Mouse (Mus musculus) urinary bladder, postnatal 14 days (tissue): ENCODE measurements at regions not wholly inside any gene's neighbourhood (a gene's known extent, or its start where the extent isn't known, plus 50 kb on each side); places are given as distances from the start of the nearest gene placed in this dataset.
A peak's percentile ranks its signal among the peaks of the same experiment; 100 is the strongest.

Source experiments
- DNase-seq: peaks from one replicate; pipeline ENCODE4 v3.0.0; 2021; ENCODE audit warnings: low spot score

DNA sequence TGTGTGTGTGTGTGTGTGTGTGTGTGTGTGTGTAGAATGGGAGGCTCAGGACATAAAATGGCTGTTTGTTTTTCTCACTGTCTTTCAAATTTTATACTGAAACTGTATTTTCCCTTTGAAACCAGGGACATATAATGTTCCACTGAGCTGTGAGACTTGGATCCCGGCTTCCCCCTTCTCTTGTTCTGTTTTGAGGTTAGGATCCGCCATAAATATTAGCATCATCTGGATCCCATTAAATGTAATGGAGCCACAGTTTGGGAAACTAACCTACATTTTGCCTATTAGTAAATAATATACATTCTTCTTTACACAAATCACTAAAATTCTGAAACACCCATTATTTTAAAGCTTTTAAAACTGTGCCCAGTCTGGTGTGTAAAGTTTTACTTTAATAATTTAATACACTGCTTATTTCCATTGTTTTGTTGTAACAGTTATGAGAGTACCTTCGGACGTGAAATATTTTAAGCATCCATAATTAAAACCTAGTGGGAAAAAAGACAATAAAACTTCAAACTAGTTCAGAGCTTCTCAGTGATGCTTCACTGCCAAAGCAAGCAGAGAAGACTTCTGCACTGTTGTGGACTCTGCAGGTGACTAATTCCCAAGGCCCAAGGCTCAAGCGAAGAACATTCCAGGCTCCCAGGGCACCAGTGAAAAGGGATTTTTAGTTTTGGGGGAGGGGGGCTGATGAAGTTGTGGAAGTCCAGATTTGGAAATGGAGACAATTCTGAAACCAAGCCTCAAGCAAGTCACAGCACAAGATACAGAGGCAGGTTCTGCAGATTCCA lies 684.9 kb downstream of the Fat4 start:
- no peak for DNase-seq

DNA sequence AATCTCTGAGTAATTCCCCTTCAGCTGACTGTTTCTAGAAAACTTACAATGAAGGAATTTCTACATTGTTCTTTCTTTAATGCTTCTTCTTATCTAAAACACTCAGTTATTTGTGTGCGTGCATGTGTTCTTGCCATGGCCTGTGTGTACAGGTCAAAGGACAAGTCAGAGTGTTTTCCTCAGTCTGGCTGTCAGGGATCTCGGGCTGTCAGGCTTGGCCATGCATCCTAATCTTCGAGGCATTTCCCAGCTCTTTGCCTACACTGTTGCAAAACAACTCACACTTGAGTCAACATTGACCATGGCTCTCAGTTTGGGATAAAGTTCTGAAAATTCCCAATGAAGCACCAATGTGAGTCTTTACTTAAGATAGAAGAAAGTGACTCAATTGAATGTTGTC lies 688.5 kb downstream of the Fat4 start:
- DNase-seq: no peak

DNA sequence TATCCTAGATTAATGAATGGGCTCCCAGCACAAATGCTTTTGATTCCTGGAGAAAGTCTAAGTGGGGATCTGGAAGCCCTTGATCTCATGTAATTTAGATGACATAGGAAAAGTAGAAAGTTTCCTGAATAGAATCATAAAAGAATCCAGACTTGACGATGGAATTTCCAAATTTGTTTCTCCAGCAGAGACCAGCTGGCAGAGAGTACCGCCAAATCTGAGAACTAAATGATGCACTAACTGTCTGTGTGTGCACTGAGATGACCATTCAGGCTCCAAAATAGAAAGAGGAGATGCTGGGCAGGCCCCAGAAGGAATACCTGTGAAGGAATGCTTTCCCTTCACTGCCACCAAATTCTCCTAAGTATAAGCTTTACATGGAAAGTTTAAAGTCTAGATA lies 704.6 kb downstream of the Fat4 start:
- no peak for DNase-seq

DNA sequence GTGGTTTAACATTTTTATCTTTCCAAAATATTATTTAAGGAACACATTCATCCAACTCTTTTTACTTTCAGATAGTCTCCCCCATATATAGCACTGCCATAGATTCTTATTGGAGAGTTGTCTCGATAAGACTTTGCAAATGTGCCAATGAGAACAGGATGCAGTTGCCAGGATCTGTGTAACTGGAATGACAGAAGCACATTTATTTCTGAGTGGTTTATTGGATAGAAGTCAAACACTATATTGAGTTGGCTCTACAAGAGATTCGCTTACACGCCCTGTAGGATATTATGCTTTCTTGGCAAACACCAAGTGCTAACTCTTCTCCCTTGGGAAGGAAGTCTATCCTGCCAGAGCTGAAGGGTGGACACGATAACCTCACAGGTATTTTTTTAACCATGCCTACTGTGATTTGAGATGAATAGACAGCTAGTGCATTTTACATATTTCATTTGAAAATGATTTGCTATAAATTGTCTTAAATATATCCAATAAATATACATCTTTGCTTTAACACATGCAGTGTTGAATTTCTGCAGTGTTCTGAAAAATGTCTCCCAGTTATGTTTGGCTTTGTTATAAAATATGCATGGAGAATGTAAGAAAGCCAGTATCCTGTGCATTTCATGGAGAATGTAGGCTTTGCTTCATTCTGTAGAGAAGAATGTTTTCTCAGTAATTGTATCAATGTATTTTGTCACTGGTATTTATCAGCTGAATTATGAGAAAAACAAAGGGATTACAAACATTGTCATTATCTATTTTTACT lies 705.8 kb downstream of the Fat4 start:
- DNase-seq: no peak

DNA sequence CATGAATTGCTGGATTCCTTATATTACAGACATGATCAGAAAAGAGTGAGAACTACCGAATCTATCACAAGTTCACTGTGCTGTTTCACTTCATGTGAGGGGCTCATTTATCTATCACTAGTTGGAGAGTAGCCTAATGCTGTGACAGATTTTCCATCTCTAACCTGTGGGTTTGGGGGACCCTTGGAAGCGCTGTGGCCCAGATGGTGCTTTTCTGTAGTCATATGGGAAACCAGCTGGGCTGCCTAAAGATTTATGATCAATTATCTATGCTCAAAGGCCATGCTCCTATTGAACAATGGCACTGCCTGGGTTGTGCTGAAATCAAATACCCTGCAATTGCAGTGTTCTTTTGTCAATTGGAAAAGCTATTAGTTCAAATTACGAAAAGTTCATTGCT lies 723.2 kb downstream of the Fat4 start:
- no peak for DNase-seq

DNA sequence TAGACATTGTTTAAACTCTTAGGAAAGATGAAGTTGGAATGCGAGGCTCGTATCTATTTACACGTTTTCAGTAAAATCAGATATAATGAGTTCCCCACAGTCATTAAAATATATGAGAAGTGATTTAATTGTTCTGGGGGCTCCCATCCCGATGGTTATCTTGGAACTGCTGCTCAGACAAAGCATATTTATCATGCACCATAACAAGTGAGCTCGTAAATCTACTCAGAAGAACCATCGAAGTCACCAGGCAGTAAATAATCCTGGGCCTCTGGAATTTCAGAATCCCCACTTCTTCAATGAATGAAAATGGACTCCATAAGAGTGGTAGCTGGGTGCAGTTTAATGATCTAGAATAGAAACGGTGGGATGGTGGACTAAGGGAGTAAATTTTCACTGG lies 725.7 kb downstream of the Fat4 start:
- DNase-seq: no peak

DNA sequence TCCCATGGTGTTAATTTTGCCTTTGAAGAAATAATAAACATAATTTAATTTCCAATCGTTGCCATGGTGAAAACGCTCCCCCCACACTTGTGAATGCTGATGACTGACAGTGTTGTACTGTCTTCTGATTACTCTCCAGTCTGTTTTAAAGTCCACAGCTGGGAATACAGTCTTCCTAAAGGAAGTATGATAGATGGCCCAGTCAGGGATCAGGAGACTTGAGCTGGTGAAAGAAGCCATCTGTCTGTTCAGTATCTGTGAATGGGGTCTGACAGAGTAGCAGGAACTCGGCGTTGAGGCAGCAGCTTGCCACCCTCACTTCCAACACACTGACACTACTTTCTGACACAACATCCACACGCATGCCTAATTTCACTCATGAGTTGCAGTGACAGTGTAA lies 751.2 kb downstream of the Fat4 start:
- DNase-seq: no peak

DNA sequence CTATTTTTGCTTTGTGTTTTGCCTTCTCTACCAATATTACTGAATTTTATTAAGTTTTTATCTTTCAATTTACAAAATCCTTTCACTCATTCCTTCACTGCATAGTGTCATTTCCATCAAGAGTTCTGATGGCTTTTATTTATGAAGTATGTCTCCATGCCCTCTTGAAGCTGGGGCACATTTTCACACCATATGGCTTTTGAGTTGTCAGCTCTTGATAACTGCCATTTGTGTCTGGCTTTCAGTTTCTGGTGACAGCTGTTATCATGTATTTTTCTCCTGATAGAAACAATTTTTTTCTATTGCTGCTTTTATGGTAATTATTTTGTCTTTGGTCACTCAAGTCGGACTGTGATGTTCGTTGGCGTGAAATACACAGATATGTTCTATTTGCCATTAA lies 756.5 kb downstream of the Fat4 start:
- DNase-seq: no peak

DNA sequence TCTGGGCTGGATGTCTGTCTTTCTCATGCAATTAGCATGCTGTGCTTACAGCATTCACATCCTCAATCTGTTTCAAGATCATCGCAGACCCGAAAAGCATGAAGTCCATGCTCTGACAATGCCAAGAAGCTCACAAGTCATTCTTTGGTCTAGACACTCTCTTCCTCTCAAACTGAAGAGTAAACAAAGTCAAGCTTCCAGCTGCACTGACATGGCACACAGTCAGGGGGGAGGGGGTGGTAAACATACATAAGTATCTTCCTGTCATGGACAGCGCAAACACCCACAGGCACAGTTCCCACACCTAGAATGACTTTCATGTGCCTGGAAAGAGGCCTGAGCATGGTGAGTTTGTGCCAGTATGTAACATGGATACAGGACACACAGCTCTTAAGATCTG lies 780.1 kb downstream of the Fat4 start:
- DNase-seq: no peak

DNA sequence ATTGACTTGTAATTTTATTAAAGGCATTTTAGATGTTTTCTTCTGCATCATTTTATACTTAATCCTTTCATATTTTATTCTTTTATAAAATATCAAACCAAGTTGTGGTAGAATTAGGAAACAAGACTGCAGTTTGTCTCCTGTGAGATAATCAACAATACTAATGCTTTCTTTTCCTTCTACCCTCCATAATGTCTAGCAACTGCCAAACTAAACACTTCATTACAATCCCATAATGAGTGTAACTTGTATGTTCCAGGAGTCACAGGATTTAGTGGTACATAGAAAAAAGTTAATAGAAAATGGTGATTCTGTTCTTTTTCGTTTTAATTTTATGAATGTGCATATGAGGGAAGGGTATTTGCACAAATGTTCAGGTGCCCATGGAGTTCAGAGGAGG lies 782.4 kb downstream of the Fat4 start:
- no peak for DNase-seq

DNA sequence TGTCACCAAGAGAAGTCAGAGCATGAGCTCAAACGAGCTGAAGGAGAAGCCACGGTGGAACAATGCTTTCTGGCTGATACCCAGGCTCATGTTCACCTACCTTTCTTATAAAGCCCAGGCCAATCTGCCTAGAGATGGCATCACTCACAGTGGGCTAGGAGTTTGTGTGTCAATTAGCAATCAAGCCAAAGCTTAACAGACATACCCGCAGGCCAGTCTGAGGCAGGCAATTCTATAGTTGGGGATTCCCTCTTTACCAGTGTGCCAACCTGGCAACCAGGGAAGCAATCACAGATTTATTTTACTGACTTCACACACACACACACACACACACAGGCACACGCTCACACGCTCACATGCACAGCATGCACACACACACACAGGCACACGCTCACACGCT lies 787.3 kb downstream of the Fat4 start:
- no peak for DNase-seq

DNA sequence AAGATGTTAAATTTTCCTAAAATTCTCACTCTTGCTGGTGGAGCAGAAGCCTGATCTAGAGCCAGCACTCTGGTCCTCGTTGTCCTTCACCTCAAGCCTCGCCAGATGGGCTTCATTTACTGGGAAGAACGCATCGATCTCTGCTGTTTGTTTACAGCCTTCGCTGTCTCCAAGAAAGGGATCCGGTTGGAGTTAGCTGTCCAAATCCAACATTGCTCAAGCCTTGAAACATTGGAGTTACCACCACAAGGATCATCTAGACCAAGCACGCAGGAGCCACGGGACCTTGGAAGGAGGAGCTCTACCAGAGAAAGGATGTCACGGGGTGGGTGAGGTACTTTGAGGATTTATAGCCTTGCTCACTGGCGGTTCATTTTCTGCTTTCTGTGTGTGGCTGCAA lies 788.2 kb downstream of the Fat4 start:
- DNase-seq: no peak

DNA sequence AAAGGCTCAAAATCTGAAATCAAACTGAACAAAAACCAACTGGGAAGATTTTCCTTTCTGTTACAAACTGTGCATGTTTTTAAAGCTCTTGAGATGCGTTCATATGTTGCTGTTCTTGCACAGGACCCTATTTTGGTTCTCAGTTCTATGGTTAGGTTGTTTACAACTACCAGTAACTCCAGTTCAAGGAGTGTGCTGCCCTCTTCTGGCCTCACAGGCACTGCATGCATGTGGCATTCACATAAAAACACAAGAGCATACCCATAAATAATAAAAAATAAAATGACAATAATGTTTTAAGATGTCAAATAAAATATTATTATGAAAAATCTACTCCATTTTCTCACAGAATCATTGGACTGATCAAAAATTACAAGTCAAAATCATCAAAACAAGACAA lies 818.9 kb downstream of the Fat4 start:
- no peak for DNase-seq

DNA sequence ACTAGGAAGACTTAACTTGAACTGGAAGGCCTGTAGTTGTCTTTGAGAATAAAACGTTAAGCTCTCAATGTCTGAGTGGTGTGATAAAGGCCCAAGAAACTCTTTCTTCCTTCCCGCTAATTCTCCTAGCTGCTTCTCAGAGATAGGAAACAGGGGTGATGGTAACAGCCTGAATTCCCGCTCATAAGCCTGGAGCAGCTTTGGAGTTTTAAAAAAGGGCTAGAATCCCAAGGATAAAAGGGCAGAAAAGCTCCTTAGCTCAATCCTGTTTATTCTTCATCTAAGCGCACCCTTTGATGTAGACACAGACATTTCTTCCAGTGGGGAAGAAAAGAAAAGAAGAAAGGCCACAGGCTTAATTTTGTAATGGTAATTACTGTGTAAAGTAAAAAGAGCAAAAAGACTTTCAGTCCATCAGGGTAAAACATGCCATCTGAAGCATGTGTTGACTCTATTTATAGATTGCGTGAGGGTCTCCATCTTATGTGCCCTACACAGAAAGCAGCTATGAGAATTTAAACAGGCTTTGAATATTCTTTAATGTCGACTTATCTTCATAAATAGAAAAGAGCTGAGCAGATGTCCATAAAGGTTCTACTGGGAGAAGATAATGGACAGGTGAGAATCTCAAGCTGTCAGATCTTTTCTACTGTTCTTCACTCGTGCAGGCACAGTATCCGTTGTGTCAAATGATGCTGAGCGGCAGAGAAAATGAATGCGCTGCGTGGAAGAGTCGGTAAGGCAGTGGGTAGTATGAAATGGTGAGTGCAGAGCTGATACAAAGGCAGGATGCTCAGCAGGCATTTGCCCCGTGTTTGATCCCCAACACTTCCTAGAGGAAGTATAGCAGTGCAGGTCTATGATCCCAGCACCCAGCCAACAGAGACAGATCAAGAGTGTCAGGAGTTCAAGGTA lies 818.0 kb upstream of the Intu start:
- DNase-seq: no peak

DNA sequence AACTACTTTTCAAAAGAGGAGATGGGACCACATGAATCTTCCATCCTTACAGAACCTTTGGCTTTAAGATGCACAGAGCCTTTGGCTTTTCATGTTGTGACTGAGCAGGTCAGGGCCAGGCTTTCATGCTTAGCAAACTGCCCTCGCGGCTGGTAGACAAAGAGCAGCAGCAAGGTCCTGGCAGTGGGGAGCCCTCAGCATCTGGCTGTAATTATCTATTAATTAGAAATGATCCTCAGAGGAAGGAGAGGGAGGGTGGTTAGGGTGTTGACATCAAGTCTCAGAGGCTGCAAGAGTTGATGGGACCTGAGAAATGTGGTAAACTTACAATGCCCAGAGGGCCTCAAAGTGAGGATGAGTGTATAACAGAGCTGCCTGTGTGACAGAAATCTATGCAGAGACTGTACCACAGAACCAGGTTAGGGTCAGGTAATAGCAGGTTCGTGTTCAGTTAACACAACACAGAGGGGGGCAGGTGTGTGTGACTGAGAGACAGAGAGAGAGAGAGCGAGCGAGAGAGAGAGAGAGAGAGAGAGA lies 817.0 kb upstream of the Intu start:
- DNase-seq: no peak

DNA sequence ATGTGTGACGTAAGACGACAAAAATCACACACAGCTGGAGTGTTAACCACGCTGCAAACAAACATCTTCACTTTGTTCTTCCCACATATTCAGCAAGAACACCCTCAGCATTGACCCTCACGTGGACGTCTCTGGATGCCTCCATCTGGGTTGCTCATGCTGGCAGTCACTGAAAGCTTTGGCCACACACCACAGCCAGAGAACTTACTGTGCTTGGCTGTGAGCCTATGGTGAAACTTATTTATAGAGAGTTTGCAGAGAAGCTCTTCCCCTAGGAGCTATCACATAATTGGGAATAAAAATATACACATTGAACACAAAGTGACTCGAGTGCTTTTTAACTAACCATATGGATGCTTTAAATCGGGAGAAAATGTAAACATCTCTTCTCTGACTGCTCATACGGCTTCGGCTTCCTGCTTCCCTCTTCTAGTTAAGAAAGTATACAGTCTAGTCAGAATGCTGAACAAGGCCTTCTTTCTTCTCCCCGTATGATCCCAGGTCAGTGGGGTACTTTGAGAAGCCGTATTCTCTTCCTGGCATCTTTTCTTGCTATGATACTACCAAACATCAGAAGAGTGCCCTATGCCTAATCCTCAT lies 812.0 kb upstream of the Intu start:
- peak; percentile 5 for DNase-seq

DNA sequence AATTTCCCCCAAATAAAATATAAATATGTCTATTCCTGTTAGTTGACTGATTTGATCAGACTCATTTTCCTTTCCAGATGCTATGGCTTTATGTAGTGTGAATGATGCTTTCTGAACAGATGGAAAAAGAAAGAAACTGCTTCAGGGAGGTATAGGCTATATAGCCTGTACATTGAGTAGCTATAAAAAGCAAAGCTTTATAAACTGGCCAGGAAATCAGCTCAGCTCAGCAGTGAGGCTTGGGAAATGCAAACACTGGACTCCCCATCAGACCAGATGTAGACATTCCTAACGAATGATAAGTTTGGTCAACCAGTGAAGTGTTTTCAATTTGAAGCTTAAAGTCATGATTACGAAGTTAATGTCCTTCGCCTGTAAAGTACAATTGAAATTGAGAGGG lies 805.3 kb upstream of the Intu start:
- DNase-seq: no peak

DNA sequence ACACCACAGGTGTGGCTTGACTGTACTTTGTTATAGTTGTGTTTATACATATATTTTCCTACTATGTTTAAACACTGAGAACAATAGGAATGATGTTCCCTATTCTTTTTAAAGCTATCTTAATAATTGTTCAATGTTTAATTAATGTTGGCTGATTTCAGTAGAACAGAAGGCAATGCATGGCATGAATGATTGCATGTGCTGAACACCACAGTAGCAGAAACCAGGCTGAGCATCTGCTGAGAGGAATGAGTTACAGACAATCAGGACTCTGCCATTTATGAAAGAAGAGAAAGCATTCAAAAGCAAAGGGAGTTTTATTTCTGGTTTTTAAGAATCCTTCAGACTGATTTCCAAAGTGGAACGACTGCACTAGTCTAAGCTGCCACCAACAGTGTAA lies 794.4 kb upstream of the Intu start:
- DNase-seq: no peak

DNA sequence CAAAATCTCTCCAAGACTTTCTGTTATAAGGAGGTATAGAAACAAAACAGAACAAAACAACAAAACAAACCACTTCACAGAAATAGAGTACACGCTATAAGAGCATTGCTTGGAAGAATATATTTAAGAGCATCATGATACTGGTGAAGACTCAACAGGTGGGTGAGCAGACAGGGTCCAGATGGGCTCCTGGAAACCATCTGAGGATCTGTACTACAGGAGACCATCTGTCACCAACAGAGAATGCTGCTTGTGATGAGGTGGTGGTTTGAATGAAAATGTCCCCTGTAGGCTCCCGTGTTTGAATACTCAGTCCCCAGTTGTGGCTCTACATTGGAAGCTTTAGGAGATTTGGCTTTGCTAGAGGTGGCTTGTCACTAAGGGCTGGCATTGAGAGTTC lies 785.1 kb upstream of the Intu start:
- DNase-seq: no peak

DNA sequence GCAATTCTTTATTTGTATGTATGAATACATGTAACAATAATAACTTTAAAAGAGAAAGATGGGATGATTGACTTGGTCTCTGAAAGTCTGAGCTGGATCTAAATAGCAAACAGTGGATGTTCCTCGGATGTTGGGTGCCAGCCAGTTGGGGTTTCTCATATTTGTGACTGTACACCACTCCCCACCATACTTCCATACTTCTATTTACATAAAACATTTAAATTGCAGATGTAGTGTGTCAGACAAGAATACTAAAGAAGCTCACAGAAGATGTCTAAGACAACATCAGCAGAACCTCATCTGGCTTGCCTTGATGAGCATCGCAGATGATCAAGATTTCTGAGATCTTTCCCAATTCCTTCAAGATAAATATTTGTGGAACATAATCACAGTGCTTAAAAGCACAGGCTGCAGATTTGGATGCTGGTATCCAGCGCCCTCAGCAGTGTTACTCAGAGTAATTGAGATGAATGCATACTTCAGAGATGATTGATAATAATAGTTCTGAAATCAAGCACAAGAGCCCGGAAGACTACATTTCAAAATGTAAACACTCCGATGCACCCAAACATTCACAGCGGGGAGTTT lies 762.0 kb upstream of the Intu start:
- DNase-seq: no peak

DNA sequence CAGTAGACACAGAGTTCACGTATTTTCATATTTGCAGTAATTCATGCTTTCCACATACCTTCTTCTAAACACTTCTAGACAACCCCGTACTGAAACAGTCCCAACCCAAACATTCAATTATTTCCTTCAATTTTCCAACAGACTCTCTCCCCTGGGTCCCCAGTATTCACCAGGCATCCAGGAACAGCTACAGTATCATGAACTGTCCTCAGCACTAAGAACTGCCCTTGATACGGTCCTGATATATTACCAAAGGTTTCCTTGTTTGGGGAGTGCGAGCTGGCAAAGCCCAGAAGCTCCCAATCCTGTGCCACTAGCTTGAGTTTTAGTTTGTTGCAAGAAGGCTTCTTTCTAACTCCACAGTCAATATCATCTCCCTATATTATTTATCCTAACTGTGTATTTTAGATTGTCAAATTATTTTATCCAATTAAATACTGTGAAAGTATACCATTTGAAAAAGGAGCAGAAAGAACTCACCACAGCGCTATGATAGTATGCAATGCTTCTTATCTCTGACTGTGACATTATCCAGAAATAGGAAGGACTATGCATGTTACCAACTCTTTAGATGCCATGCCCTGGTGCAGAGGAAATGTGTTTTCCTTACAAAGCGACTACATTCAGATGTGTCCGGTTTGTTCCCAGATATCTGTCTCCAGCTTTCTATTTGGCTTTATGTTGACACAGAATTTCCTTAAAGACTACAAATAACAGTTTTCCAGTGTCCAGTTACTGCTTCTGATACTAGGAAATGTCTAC lies 754.6 kb upstream of the Intu start:
- no peak for DNase-seq
